Mouse (Mus musculus) brain, embryonic 14.5 days (tissue): ENCODE data around the gene Atp2b2. TPM values are rescaled to one million over a fixed set of nuclear protein-coding genes. Genes with fewer than 3 reads are reported as not detected.

Source experiments
- DNase-seq: peaks from one replicate; pipeline ENCODE4 v3.0.0-alpha.2; 2011; ENCODE audit warnings: low read depth
- CTCF ChIP-seq: fragments of 200-500 bp; IDR thresholded peaks from 2 replicates; pipeline ENCODE4 v1.5.1; 2012; ENCODE audit warnings: inconsistent platforms, mild to moderate bottlenecking, moderate library complexity, borderline replicate concordance; ENCODE audit not compliant: insufficient read depth, insufficient read length; ENCODE audit errors: extremely low read depth
- POLR2A ChIP-seq: fragments of 200-500 bp; IDR thresholded peaks from 2 replicates; pipeline ENCODE4 v1.6.1; 2012; ENCODE audit warnings: mild to moderate bottlenecking, inconsistent platforms, borderline replicate concordance; ENCODE audit not compliant: poor library complexity, insufficient read depth, insufficient read length, severe bottlenecking; ENCODE audit errors: extremely low read depth
- polyA plus RNA-seq: library from polyadenylated mRNA; depleted of rRNA; stranded (reverse); fragments of >200 nt; gene quantifications from 2 replicates; pipeline ENCODE4 v1.2.3, GENCODE M21; 2012

The Atp2b2 gene
- polyA plus RNA-seq, 1 experiment = 24.3 TPM

GRCm38 (mm10) chr6:113865699-113866098 lies 176.7 kb downstream of the Atp2b2 start:
- TF ChIP-seq POLR2A (no peak), CTCF (no peak)
- DNase-seq = no peak

GRCm38 (mm10) chr6:113864812-113865211 lies 177.6 kb downstream of the Atp2b2 start:
- no peak for DNase-seq
- TF ChIP-seq POLR2A (no peak), CTCF (no peak)

- DNase-seq = no peak
- TF ChIP-seq CTCF (no peak), POLR2A (no peak)
Measured at GRCm38 (mm10) chr6:113862955-113863354, 179.5 kb downstream of the Atp2b2 start.

GRCm38 (mm10) chr6:113861938-113862337 lies 180.5 kb downstream of the Atp2b2 start:
- DNase-seq = no peak
- no peak for TF ChIP-seq POLR2A
- no peak for TF ChIP-seq CTCF

GRCm38 (mm10) chr6:113861375-113861770 lies 181.0 kb downstream of the Atp2b2 start:
- DNase-seq = no peak
- TF ChIP-seq POLR2A (no peak), CTCF (no peak)

- peak; percentile 97 for DNase-seq
- TF ChIP-seq POLR2A (no peak), CTCF (no peak)
Measured at GRCm38 (mm10) chr6:113860735-113861374, 181.6 kb downstream of the Atp2b2 start.

GRCm38 (mm10) chr6:113860023-113860734 lies 182.2 kb downstream of the Atp2b2 start:
- DNase-seq = peak; percentile 13
- TF ChIP-seq CTCF (no peak), POLR2A (no peak)

- TF ChIP-seq POLR2A (no peak), CTCF (no peak)
- peak; percentile 22 for DNase-seq
Measured at GRCm38 (mm10) chr6:113858317-113858716, 184.1 kb downstream of the Atp2b2 start.

- TF ChIP-seq CTCF (no peak), POLR2A (no peak)
- peak; percentile 63 for DNase-seq
Measured at GRCm38 (mm10) chr6:113857310-113857873, 185.0 kb downstream of the Atp2b2 start.

GRCm38 (mm10) chr6:113856790-113857189 lies 185.6 kb downstream of the Atp2b2 start:
- DNase-seq = peak; percentile 94
- TF ChIP-seq CTCF (no peak), POLR2A (no peak)

- TF ChIP-seq POLR2A (no peak), CTCF (no peak)
Measured at GRCm38 (mm10) chr6:113856095-113856646, 186.2 kb downstream of the Atp2b2 start.

More at GRCm38 (mm10) chr6:113856095-113856646, 186.2 kb downstream of the Atp2b2 start:
- peak; percentile 17 for DNase-seq
